Mouse (Mus musculus): Measurements from ENCODE around the gene Dio2.

- TF ChIP-seq GATA1 (IDR thresholded peaks at IDR 0.05; ENCODE audit: low read length) (no peak), TAL1 (IDR thresholded peaks at IDR 0.05; ENCODE audit: low read length) (no peak)
Measured at GRCm38 (mm10) chr12:90735447-90735846, 2.8 kb downstream of the Dio2 start.
